Mouse (Mus musculus): ENCODE results near the gene Tet2.
"Not testable (repeated sequence)": the region's sequence is repeated elsewhere in the genome, so short reads cannot be mapped to it uniquely, and the experiment has no call there.

The Tet2 gene

GRCm38 (mm10) chr3:133549385-133550170, 4.6 kb upstream of the Tet2 start:
- intact Hi-C loops (cut with DNase I): no loop called here

DNA sequence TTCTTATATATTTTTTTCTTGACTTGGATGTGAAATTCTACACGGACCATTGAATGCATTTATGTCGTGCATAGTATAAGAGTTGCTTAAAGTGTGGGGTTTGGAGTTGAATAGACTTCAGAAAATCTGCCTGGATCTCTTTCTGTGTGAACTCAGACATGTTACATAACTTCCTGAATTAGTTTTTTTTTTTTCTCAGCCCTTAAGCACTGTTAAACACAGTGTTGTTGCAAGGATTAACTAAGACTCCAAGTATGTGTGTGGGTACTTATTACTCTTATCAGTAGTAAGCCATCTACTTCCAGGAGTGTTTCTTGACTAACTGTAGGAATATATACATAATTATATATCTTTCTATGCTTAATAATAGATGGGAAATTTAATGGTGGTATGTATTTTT, 3.7 kb upstream of the Tet2 start:
- intact Hi-C loops (cut with DNase I): no loop called here

DNA sequence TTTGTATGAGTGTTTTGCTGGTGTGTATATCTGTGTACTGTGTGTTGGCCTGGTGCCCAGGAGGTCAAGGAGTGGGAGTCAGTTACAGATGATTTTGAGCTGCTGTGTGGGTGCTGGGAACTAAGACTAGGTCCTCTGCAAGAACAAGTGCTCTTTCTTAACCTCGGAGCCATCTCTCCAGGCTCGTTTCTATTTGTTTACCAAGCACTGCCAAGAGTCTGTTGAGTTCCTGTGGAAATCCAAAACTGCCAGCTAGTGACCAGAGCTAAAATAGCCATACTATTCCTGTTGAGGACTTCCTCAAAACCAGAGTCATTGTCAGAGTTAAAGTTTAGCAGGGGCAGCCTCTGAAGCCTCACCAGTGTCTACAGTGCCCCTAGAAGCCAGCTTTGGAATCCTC, 1.9 kb upstream of the Tet2 start:
- intact Hi-C loops (cut with DNase I): no loop called here

DNA sequence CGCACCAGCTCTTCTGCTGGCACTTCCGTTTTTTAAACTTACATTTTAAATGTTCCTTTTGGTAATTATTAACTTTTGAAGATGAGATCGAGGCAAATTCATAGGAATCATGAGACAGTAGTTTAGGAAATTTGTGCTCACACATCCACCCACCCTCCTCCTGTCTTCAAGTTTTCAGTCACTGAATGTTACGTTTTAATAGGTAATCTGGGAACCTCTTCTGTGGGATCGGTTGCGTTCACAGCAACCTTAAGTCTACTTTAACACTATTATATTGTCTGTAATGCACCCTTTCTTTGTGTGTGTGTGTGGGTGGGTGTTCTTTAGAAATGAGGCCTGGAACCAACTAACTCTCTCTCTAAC, 346 bp upstream of the Tet2 start:
- intact Hi-C loops (cut with DNase I): no loop called here

DNA sequence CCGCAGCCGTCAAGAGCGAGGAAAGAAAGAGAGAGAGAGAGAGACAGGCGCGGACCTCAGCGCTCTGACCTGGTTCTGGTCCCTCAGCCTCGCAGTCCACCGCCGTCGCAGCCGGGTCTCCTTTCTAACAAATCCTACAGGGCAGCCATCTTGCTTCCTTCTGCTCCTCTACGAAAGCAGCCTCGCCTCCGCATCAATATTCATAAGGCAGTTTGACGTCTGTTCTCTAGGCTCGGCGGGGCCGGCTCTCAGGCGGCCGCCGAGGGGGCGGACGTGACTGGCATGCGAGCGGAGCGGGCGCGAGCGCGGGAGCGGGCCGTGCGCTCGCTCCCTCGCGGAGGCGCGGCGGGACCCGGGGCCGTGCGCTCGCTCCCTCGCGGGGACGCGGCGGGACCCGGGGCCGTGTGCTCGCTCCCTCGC, 798 bp downstream of the Tet2 start:
- intact Hi-C loops (cut with DNase I): loop anchor here (5.0 kb wide), 1 partner anchor 58 kb away; no protein-coding TSS in a partner anchor

DNA sequence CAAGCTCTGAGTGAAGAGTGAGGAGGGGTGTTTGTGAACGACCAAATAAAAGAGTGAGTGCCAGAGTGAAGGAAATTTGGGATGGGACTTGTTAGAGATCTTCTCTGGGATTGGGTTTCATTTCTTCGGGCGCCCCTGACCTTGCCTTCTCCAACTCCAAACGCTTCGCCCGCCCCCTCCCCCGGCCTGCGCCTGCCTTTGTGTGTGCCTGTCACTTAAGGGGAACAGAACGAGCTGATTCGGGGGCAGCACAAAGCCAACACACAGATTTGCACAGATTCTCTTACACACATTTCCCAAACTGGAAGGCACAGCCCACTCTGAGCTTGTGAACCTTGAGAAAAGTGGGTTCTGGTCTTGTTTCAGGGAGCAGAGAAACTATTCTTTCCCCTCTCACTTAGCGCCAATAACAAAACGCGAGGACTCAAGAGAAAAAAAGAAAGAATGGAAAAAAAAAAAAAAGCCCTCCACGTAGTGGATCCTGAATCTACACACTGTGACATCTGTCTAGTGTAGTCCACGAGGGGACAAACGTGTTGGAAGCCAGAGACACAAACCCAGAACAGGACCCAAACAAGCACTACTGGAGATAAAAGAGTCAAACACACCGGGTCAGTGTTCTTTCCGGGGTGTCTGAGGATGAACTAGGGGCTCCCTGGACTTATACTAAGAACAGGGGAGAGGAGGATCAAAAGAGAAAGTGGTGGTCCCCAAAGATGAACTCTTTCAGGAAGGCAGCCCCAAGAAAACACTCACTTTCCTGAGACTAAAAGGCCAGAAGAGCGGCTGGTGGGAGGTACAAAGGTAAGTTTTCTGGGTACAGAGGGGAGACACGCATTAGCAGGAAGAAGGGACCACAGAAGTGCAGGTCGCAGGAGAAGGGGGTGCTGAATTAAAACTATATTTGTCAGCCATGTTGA, 1.6 kb downstream of the Tet2 start:
- intact Hi-C loops (cut with DNase I): loop anchor here (5.0 kb wide), 1 partner anchor 59 kb away; no protein-coding TSS in a partner anchor

- intact Hi-C loops (cut with DNase I): loop anchor here (5.0 kb wide), 1 partner anchor 60 kb away; no protein-coding TSS in a partner anchor
Observed at GRCm38 (mm10) chr3:133542084-133542483, 2.9 kb downstream of the Tet2 start.

- intact Hi-C loops (cut with DNase I): loop anchor here (5.0 kb wide), 1 partner anchor 61 kb away; no protein-coding TSS in a partner anchor
Observed at GRCm38 (mm10) chr3:133541000-133541399, 3.9 kb downstream of the Tet2 start.

DNA sequence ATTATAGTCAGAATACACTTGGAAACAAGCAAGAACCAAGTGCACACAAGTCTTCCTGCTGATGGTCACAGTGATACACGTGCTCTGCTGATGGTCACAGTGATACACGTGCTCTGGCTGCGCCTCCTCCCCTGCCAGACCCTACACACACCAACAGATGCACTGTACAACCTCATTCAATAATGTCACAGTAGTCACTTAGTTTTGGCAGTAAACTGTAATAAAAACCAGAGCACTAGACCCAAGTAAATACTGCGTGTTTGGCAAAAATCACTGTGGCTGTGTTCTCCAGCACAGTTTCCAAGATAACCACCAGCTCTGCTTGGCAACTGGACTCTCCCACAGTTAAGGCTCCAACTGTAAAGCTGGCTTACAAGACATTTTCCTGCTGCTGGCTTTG, 4.9 kb downstream of the Tet2 start:
- intact Hi-C loops (cut with DNase I): loop anchor here (5.0 kb wide), 1 partner anchor 62 kb away; no protein-coding TSS in a partner anchor

GRCm38 (mm10) chr3:133538499-133538898, 6.4 kb downstream of the Tet2 start:
- intact Hi-C loops (cut with DNase I): not testable (repeated sequence)

DNA sequence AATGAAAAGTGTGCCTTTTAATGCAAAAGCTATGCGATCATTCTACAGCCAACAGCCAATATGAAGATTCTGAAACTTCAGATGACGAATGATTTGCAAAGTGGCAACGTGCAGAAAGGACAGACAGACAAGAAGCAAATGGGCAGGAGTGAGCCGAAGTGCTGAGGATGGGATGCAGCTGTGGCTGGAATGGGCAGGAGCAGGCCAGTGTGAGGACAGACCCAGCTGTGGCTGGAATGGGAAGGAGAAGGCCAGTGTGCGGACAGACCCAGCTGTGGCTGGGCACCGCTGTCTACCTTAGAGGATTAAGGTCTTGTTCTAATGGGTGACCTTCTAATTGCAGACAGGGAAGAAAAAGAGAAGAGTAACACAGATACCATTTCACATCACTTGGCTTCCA, 9.3 kb downstream of the Tet2 start:
- intact Hi-C loops (cut with DNase I): no loop called here

DNA sequence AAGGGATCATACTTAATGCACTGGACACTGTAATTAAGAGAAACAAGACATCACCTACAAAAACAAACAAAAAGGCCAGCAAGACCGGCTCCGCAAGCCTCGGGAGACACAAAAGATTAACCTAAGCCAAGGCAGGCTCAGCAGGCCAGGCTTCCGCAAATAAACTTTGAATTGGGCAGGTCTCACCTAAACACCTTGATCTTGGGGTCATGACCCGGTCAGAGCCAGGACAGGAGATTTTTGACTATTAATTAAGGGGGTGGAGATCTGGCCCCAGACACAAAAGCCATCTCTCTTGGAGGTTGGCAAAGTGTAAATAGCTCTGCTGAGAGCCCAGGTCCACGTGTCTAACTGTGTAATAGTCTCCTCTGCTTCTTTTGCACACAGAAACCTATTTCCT, 10.9 kb downstream of the Tet2 start:
- intact Hi-C loops (cut with DNase I): no loop called here

- intact Hi-C loops (cut with DNase I): no loop called here
Observed at GRCm38 (mm10) chr3:133533272-133533995, 11.5 kb downstream of the Tet2 start.

DNA sequence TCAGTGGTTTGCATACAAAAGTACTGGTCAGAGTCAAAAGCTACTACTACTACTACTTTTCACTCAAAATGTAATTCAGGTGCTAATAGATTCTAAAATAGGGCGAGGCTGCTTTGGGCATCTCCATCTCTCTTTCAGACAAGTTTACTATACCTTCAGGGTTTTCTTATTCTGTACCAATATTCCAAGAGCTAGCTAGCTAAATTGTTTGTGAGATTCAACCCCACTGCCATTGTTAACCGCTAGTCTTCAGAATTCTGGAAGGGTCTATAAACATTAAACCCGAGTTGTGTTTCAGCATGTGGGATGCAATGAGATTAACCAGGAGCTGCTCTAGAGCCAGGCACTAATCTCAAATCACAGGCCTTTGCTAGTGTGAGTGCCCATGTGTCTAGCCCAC, 12.1 kb downstream of the Tet2 start:
- intact Hi-C loops (cut with DNase I): no loop called here

DNA sequence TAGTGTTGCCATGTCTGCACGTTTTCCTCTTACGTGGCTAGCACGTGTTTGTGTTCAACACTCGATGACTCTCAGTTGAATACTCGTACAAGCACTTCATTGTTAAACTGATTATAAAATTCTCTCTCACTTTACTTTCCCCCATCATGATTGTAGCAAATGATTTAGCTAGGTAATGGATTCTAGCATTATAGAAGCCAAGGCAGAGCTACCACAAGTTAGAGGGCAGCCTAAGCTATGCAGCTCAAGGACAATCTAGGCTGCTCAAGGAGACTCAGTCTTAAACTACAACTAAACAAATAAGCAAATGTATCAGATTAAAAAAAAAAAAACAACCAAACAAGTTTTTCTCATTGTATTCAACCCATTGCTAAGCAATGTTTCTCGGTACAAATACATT, 12.7 kb downstream of the Tet2 start:
- intact Hi-C loops (cut with DNase I): no loop called here

- intact Hi-C loops (cut with DNase I): no loop called here
Observed at GRCm38 (mm10) chr3:133531101-133531500, 13.8 kb downstream of the Tet2 start.

DNA sequence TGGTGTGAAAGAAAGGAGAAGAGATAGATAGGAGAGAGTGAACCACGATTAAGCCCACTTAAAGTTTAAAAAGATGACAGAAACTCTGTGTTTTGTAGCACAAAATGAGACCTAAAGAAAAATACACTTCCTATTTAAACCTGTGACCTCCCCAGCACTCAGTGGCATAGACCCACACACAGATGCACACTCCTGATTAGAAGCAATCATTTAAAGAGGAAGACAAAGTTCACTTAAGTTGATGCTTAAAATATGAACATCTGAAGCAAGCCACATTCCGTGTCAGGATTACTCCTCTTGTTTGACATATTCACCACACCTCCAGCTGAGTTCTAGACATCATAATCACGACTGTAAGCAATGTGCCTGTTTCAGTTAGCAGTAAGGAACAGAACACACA, 14.3 kb downstream of the Tet2 start:
- intact Hi-C loops (cut with DNase I): no loop called here

DNA sequence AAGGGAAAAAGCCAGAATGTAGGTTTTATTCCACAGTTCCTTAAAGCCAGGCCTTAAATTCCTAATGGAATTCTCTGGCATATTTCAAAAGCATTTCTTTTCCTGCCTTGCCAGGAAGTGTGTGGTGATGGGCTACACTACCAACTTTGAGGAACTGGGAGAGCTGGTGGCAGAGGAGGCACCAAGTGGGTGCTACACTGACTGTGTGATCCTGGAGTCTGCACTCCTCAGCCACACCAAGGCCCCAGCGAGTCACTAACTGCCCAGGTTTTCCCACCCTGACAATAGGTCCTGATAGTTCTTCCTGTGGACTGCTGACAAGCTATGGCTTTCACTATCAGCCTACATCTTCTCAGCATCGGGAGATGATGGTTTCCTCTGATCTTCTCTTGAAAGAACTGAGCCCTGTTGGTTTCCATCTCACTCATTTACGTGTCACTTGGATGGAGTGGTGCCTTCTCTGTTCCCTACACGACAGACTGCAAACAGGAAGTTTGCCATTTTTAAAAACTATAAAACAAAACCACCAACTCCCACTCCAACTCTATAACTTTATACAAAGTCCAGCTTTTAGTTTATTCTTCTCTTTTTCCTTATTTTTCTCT, 18.7 kb downstream of the Tet2 start:
- intact Hi-C loops (cut with DNase I): no loop called here

- intact Hi-C loops (cut with DNase I): no loop called here
Observed at GRCm38 (mm10) chr3:133525578-133525977, 19.4 kb downstream of the Tet2 start.

GRCm38 (mm10) chr3:133524341-133525050, 20.4 kb downstream of the Tet2 start:
- intact Hi-C loops (cut with DNase I): no loop called here

All from adrenal gland (tissue).